Mouse (Mus musculus) heart, embryonic 11.5 days (tissue): ENCODE measurements at regions not wholly inside any gene's neighbourhood (a gene's known extent, or its start where the extent isn't known, plus 50 kb on each side); places are given as distances from the start of the nearest gene placed in this dataset.

Source experiments
- ATAC-seq: fragments of 200-750 bp; cut with Nextera tagmentation; replicated peaks from 2 replicates; pipeline ENCODE4 v1.8.0; 2017; ENCODE audit warnings: moderate library complexity; ENCODE audit not compliant: insufficient number of reproducible peaks, low FRiP score, low TSS enrichment
- H3K27ac ChIP-seq: fragments of 300-500 bp; sonication (generic); 2 replicates; pipeline ENCODE4 v1.5.1; 2014; ENCODE audit warnings: mild to moderate bottlenecking, low read depth, low read length
- H3K27me3 ChIP-seq: fragments of 300-500 bp; sonication (generic); 2 replicates; pipeline ENCODE4 v1.6.1; 2014; ENCODE audit warnings: mild to moderate bottlenecking, low read length, mixed read lengths; ENCODE audit not compliant: control insufficient read depth, insufficient read depth
- H3K36me3 ChIP-seq: fragments of 300-500 bp; sonication (generic); 2 replicates; pipeline ENCODE4 v1.6.1; 2014; ENCODE audit warnings: mild to moderate bottlenecking, low read length, moderate library complexity, mixed read lengths; ENCODE audit not compliant: control insufficient read depth, insufficient read depth
- H3K4me1 ChIP-seq: fragments of 300-500 bp; sonication (generic); 2 replicates; pipeline ENCODE4 v1.6.1; 2014; ENCODE audit warnings: low read length; ENCODE audit not compliant: control insufficient read depth, insufficient read depth
- H3K4me2 ChIP-seq: fragments of 300-500 bp; sonication (generic); 2 replicates; pipeline ENCODE4 v1.6.1; 2014; ENCODE audit warnings: mild to moderate bottlenecking, moderate library complexity
- H3K4me3 ChIP-seq: fragments of 300-500 bp; sonication (generic); 2 replicates; pipeline ENCODE4 v1.5.1; 2014; ENCODE audit warnings: low read depth, low read length
- H3K9ac ChIP-seq: fragments of 300-500 bp; sonication (generic); 2 replicates; pipeline ENCODE4 v1.6.1; 2014; ENCODE audit warnings: mild to moderate bottlenecking, low read depth, low read length, moderate library complexity
- H3K9me3 ChIP-seq: fragments of 300-500 bp; sonication (generic); replicated peaks from 2 replicates; pipeline ENCODE4 v1.6.1; 2016; ENCODE audit warnings: low read length; ENCODE audit not compliant: control insufficient read depth
- WGBS: fragments of 180-500 bp; shearing (Covaris S2); extraction: QIAGEN DNeasy Blood & Tissue Kit; methylation state at CpG from one replicate; pipeline ENCODE4 v1.1.7; 2014; ENCODE audit not compliant: insufficient replicate concordance; 5-methylcytosine and 5-hydroxymethylcytosine counted together

DNA sequence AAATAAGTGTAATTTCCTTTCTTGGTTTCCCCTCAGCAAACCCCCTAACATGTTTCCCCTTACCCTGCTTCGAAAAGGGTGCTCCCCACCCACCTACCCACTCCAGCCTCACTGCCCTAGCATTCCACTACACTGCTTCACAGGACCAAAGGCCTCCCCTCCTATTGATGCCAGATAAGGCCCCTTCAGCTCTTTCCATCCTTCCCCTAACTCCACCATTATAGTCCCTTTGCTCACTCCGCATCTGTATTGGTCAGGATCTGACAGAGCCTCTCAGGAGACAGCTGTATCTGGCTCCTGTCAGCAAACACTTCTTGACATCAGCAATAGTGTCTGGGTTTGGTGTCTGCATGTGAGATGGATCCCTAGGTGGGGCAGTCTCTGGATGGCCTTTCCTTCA is 267.3 kb upstream of the Flrt2 start:
- Histone ChIP-seq H3K9ac (no peak overlapping the region), H3K27ac (no peak overlapping the region), H3K27me3 (no peaks in the 10 kb centered on the region), H3K9me3 (no peaks in the 10 kb centered on the region), H3K4me2 (no peak overlapping the region), H3K4me3 (no peak overlapping the region), H3K36me3 (no peaks in the 10 kb centered on the region), H3K4me1 (no peaks in the 10 kb centered on the region)
- WGBS = 25% methylated on average over 2 of the region's 2 CpGs
- peak; percentile 67; the same call in 1 of the 2 replicates for ATAC-seq

DNA sequence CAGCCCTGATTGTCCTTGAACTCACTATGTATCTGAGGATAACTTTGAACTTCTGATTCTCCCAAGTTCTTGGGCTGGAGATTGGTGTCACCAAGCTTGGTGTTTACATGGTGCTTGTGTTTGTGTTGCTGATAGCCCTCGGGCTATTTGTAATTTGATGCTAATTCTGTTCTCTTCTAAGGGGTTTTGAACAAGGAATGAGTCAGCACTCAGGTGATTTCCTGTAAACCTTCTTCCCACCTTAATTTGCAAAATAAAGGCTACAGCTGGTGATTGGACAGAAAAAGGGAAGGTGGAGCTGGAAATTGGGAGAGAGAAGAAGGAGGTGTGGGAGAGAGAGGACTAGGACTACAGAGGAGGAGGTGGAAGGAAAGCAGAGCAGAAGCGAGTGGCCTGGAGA is 254.8 kb upstream of the Flrt2 start:
- ATAC-seq = no peak
- no peak overlapping the region for H3K27ac ChIP-seq
- H3K27me3 ChIP-seq = no peaks in the 10 kb centered on the region
- H3K36me3 ChIP-seq = no peaks in the 10 kb centered on the region
- no peak overlapping the region for H3K4me3 ChIP-seq
- no peak overlapping the region for H3K9ac ChIP-seq
- H3K4me2 ChIP-seq = no peak overlapping the region
- H3K9me3 ChIP-seq = no peaks in the 10 kb centered on the region
- H3K4me1 ChIP-seq = no peaks in the 10 kb centered on the region
- 59% methylated on average over 2 of the region's 2 CpGs for WGBS

DNA sequence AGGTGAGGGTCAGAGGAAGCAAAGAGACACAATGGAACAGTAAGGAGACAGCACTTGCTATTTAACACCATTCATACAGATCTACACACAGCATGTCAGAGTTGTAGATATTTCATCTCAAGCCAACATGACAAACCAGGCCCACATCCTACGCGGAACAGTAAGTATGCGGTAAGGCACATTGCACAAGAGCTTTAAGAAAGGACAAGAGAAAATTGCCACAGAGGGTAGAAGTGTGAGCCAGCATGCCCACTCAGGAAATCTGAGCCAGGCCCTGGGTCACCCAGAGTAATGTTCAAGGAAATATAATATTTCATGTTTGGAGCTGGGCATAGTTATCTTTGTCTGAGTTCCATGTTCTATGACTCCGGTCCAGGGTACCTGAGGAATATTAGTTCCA is 234.5 kb upstream of the Flrt2 start:
- WGBS = 94% methylated on average over 4 of the region's 4 CpGs
- Histone ChIP-seq H3K9me3 (no peaks in the 10 kb centered on the region), H3K9ac (no peak overlapping the region), H3K27ac (no peak overlapping the region), H3K4me1 (no peaks in the 10 kb centered on the region), H3K4me2 (no peak overlapping the region), H3K27me3 (no peaks in the 10 kb centered on the region), H3K36me3 (no peaks in the 10 kb centered on the region), H3K4me3 (no peak overlapping the region)
- ATAC-seq = no peak

DNA sequence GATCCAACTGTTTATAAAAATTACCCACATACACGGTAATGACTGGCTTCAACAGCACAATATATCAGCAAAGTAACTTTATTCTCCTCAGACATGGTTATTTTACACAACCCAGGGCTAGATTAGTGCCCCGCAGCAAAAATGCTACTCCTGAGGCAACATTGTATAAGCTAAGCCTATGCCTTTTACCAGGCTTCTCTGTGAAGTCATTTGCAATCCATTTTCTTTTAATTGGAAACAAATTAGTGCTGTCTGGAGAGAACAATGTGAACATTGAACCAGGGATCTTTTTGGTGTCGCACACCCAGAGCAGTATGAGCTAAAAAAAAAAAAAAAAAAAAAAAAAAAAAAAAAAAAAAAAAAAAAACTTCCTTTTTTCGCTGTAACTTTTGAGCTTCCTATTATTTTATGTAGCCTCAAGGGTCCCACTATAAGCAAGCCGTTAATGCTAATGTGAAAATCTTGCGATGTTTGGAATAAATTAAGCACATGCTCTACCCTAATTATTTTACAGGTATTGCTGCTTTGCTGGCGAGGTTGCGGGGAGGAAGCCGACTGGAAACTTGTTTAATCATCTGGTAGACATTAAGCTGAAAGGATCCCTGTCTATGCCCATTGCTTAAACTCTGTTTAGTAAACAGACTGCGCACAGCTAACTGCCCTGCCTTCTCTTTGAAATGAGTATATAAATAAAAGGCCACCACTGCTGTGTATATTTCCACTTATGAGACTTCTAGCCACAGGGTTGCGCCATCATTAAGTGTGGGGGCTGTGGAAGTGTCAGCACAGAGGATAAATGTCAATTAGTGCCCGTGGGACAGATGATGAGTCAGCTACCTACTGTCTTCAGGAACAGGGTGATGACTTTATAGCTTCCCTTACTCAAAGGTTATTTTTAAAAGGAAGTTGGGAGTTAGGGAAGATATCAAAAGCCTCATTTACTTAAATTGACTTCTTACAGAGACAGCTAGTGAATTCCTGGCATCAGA is 225.2 kb upstream of the Flrt2 start:
- 68% methylated on average over 12 of the region's 12 CpGs for WGBS
- Histone ChIP-seq H3K4me2 (no peak overlapping the region), H3K9ac (no peak overlapping the region), H3K27me3 (no peaks in the 10 kb centered on the region), H3K9me3 (no peaks in the 10 kb centered on the region), H3K36me3 (no peaks in the 10 kb centered on the region), H3K27ac (no peak overlapping the region), H3K4me1 (no peaks in the 10 kb centered on the region), H3K4me3 (no peak overlapping the region)
- ATAC-seq = no peak

DNA sequence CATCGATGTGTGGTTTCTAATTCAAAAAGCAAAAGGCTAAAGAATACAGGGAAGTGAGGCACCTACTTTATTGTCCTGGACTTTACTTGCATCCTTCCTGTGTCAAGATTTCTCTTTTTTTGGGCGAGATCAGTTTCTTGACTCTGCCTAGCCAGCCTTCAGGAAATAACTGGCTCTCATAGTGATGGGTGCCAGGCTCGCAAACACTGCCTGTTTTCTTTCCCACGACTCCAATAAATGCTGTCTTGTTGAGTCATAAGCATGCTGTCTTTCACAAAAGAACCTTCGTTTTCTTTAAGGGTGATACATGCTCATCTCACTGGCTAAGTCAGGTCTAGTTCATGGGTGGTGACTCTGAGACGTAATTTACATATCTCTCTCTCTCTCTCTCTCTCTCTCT is 222.1 kb upstream of the Flrt2 start:
- no peaks in the 10 kb centered on the region for H3K9me3 ChIP-seq
- H3K4me1 ChIP-seq = no peaks in the 10 kb centered on the region
- no peak for ATAC-seq
- whole genome bisulfite sequencing = 54% methylated on average over 6 of the region's 6 CpGs
- no peak overlapping the region for H3K4me3 ChIP-seq
- H3K27ac ChIP-seq = no peak overlapping the region
- H3K27me3 ChIP-seq = no peaks in the 10 kb centered on the region
- no peak overlapping the region for H3K9ac ChIP-seq
- H3K36me3 ChIP-seq = no peaks in the 10 kb centered on the region
- no peak overlapping the region for H3K4me2 ChIP-seq

DNA sequence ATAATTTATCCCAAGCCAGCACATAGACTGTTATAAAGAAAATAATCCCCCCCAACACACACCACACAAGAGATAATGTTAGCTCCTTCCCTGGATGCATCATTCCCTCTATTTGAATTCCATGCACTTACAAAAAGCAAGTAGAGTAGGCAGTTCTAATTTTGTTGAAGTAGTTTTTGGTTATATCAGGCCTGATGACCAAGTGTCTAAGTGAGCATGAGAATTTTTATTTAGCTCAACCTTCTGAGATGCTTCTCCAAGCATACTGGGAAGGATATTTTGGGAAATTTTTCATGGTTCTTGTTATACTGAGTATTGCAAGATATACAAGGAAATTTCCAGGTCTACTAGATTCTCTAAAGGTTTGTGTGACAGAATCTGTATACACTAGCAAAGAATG is 205.5 kb upstream of the Flrt2 start:
- Histone ChIP-seq H3K4me1 (no peaks in the 10 kb centered on the region), H3K9me3 (no peaks in the 10 kb centered on the region), H3K27ac (no peak overlapping the region), H3K36me3 (no peaks in the 10 kb centered on the region), H3K4me3 (no peak overlapping the region), H3K27me3 (no peaks in the 10 kb centered on the region), H3K4me2 (no peak overlapping the region), H3K9ac (no peak overlapping the region)
- no peak for ATAC-seq

DNA sequence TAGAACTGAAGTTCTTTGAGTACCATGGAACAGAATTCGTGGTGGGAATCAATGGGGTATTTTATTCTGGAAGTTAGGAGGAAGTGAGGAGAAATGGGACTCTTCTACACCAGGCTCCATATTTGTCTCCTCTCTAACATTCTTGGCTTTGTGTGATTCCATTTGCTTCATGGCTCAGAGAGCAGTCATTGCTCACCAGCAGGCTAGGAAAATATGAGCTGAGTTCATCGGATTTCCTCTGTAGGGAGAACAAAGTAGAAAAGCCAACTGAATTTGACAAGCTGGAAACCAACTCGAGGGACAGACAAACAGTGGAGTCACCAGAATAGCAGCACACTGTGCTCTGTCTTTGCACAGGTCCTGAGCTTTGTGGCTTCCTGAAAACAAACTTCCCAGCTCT is 203.7 kb upstream of the Flrt2 start:
- H3K27me3 ChIP-seq = no peaks in the 10 kb centered on the region
- no peaks in the 10 kb centered on the region for H3K9me3 ChIP-seq
- H3K9ac ChIP-seq = no peak overlapping the region
- H3K4me1 ChIP-seq = no peaks in the 10 kb centered on the region
- H3K36me3 ChIP-seq = no peaks in the 10 kb centered on the region
- no peak overlapping the region for H3K4me2 ChIP-seq
- 61% methylated on average over 3 of the region's 3 CpGs for WGBS
- ATAC-seq = no peak
- no peak overlapping the region for H3K27ac ChIP-seq
- no peak overlapping the region for H3K4me3 ChIP-seq

DNA sequence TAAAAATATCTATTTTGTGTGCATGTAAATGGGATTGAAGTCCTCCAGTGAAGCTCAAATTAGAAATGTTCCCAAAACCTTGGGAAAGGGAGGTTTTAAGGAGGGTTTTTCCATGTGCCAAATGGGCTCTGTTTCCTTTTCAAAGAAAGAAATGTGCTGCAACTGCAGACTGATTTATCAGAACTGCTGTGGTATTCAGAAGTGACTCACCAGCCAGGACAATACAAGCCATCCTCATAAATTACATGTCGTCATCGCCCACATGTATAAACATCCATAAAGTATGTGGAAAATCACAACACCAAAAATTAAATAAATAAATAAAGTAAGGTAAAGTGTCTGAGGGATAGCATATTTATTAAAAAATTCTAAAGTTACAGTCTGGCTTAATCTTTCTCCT is 202.7 kb upstream of the Flrt2 start:
- WGBS = 81% methylated on average over 2 of the region's 2 CpGs
- Histone ChIP-seq H3K27ac (no peak overlapping the region), H3K4me2 (no peak overlapping the region), H3K9ac (no peak overlapping the region), H3K4me3 (no peak overlapping the region), H3K4me1 (no peaks in the 10 kb centered on the region), H3K36me3 (no peaks in the 10 kb centered on the region), H3K9me3 (no peaks in the 10 kb centered on the region), H3K27me3 (no peaks in the 10 kb centered on the region)
- no peak for ATAC-seq

DNA sequence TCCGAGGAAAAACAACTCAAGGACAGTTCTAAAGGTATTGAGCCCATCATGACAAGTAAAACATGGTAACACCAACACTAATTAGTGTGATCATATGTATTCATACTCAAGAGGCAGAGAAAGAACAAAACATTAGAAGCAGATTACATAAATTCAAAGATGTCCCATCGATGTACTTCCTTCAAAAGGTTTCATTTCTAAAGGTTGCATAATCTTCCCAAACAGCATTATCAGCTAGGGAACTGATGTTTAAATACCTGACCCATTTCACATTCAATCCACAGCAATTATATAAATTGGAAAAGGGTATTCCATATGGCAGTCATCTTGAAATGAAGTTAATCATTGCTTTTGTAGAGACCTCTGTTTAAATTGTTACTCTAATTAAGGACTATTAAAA is 202.2 kb upstream of the Flrt2 start:
- H3K9me3 ChIP-seq = no peaks in the 10 kb centered on the region
- no peak overlapping the region for H3K27ac ChIP-seq
- no peak overlapping the region for H3K4me3 ChIP-seq
- ATAC-seq = no peak
- 77% methylated on average over 2 of the region's 2 CpGs for WGBS
- H3K4me1 ChIP-seq = no peaks in the 10 kb centered on the region
- no peaks in the 10 kb centered on the region for H3K27me3 ChIP-seq
- H3K36me3 ChIP-seq = no peaks in the 10 kb centered on the region
- H3K9ac ChIP-seq = no peak overlapping the region
- no peak overlapping the region for H3K4me2 ChIP-seq
